Mouse (Mus musculus): Measurements from ENCODE around the gene Npff.

The Npff gene

DNA sequence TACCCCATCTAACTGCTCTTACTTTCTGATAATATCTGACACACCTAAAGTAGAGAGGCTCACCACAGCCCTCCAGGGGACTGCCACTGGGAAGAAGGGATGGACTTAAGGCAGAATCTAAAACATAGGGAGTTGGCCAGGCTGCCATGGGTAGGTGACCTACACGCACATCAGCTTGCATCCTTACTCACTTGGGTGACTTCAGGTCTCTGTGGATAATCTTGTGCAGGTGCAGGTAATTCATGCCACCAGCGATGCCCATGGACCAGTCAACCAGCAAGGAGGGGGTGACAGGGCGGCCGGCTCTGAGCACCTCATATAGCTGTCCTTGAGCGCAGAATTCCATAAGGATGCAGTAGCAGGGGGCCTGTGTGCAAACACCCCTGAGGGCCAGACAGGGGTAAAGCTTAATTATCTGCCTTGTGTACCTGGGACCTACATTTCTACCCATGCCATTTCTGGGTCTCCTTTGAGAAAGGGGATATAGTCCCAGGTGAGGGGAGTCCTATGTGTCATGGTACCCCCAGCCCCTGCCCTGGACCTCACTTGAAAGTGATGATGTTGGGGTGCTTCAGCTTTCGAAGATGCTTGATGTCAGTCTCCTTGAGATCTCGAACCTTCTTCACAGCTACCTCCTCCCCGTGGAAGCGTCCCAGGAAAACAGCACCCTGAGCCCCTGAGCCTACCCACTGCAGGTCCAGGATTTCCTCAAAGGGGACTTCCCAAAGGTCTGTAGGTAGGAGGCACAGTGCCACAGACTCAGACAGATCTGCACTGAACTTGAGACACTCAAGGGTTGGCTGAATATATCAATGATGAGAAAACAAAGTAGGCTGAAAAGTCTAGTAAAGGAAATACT, 20.6 kb downstream of the Npff start:
- DNase-seq (ENCODE audit: low spot score in 2 of 2) = no peak

DNA sequence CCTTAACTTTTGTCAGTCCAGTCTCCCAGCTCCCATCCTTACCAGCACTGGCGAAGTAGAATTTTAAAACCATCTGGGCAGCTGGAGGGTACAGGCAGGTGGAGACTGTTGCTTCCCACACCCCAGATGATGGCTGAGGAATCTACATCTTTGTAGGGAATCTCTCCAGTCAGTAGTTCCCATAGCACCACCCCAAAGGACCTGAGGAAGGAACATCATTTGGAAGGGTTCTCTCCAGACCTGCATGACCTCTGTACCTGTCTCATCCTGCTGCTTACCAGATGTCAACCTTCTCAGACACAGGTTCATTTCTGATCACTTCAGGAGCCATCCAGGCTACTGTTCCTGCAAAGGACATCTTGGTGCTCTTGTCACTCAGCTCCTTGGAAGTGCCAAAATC, 21.3 kb downstream of the Npff start, which contains the start of gene Gm10337:
Gene Gm10337, plus strand, starts transcription at position 276 of the 400 bp plus-strand sequence.
- no peak for DNase-seq (ENCODE audit: low spot score in 2 of 2)

DNA sequence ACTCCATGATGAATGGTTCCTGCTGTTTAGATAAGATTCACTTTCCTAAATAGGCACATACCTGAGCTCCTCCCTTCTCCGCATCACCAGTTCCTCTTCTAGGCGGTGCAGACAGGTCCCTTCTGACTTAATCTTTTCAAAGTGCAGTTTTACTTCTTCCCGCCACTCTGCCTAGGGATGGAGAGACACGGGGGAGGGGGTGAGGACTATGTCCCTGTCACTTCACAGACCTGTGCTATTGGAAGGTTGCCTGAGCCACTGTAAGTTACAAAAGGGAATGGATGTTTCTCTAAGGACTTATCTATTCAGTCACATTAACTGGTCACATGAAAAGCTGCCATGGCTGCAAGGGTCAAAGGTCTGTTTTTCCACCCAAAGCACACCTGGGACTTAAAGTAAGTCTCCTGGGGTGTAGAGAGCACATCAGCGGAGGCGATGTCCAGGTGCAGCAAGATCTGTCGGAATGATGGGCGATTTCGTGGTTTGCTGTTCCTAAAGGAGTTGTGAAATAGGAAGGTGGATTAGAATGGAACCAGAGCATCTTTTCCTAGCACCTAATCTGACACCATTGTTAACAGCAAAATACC, 22.4 kb downstream of the Npff start:
- no peak for DNase-seq (ENCODE audit: low spot score in 2 of 2)

DNA sequence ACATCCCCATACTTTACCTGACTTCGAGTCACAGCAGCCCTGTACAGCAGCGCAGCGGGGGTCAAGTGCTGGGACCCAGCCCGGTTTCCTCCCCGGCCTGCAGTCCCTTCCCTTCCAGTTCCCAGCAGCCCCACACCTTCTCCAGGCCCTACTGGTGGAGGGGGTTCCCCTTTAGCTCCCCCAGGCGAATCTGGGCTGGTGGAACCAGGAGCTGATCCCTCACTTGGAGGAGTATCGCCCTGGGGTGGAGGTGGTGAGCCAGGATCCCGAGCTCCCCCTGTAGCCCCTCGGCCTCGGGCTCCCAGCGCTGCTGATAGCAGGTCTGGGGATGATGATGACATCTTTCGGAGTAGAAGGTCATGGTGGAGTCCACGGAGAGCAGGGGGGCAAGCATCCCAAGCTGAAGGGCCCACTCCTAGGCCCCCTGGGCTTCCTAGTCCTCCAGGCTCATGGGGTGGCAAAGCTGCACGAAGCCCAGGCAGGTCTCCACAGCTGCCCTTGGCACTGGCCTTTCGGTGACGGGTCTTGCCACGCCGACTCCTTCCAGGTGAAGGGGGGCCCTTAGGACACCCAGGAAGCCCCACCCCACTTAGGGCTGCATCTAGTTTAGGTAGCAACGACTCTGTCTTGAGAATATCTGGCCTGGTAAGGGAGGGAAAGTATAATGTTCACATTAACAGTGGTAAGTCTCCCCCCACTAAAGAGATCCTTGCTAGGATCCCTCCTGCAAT, 23.5 kb downstream of the Npff start:
- DNase-seq (ENCODE audit: low spot score in 2 of 2) = no peak

DNA sequence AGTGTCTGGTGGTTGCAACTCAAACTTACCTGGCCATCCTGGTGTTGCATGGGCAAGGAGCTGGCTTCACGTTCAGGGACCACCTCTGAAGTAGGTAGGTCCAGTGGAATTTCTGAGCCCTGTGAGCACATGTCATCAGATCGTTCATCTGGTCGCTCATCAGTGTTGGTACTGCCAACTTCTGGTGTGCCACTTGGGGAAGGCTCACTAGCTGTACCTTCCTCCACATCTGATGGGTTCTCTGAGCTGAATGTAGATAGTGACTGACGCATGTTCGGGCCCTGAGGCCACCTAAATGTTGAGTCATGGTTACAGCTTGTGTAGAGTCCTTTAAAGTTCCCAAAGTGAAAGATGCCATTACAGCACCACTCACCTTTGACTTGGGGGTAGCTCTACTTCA, 24.3 kb downstream of the Npff start:
- no peak for DNase-seq (ENCODE audit: low spot score in 2 of 2)

DNA sequence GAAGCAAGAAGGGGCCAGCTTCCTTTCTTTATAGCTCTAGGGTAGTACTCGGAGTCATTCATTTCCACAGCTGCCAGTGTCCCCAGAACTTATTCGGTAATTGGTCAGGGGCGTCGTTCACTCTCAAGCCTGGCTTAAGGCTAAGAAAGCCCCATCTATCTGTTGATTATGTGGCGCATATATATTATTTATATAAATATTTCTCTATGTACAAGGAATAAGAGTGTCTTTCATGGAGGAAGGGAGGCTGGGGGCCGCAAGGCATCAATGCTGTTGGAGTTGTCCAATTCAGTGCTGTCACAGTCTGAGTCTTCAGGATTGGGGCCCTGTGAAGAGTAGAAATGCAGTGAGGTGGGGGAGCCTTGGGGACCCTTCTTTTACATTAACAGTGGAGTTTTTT, 24.9 kb downstream of the Npff start:
- DNase-seq (ENCODE audit: low spot score in 2 of 2) = no peak

DNA sequence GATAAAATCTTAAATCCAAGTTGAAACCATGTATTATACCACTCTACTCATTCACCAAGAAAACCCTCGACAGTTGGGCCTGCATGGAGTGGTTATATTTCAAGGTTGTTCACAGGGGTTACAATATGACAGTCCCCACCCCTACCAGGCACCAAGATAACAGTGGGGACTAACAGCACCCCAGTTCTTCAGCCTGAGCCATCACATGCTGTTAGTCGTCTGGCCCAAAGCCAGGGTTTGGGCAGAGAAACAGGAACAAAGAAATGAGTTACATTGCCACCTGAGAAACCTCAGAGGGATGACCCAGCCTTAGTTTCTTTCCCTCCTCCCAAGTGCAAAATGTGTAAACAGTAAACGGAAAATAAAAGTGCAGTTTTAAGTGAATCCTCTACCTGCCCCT, 25.4 kb downstream of the Npff start:
- DNase-seq (ENCODE audit: low spot score in 2 of 2) = no peak

DNA sequence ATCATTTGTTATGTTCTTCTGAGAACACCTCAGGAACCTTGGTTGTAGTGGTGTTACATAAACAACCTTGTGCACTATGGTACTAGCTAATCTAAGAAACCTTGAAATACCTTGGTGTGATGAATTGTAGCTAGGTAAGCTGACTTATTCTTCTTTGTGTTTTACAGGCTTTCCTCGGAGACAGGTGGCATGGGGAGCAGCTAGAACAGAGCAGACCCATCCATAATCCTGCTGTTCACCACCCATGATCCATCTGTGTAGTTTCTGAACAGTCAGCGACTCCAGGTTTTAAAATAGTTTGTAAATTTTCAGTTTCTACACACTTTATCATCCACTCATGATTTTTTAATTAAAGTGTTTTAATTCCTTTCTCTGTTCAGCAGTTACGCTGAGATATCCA, 26.4 kb downstream of the Npff start:
- no peak for DNase-seq (ENCODE audit: low spot score in 2 of 2)

DNA sequence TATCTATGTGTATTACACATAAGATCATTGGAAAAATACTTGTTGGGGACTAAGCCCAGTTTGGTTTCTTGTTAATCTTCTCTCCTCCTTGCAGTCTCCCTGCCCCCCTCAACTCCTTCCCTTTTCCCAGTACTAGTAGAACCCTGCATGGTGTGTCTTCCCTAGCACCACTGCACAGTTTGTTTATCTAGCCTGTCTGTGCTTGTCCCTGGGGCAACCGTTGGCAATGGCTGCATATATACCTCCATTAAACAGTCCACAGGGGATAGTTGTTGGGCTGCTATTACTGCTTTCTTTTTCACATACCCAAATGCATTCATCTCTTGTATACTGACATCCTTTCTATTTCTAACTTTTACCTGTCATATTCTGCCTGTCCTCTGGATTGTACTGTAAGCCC, 37.1 kb downstream of the Npff start:
- DNase-seq (ENCODE audit: low spot score in 2 of 2) = no peak

DNA sequence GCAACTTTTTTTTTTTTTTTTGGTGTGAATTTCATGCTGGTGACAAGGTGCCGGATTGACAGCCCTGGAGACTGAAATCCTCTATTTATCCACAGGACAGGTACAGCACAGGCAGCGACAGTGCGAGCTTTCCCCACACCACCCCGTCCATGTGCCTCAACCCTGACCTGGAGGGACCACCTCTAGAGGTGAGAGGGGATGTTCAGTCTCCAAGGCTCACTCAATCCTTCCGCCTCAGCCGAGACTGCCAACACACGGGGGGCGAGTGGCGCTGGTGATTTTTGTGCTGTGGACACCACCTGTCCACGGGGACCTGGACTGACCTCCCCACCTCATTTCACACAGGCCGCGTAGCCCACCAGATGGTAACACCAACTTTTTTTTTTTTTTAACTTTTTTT, 38.9 kb downstream of the Npff start:
- no peak for DNase-seq (ENCODE audit: low spot score in 2 of 2)

DNA sequence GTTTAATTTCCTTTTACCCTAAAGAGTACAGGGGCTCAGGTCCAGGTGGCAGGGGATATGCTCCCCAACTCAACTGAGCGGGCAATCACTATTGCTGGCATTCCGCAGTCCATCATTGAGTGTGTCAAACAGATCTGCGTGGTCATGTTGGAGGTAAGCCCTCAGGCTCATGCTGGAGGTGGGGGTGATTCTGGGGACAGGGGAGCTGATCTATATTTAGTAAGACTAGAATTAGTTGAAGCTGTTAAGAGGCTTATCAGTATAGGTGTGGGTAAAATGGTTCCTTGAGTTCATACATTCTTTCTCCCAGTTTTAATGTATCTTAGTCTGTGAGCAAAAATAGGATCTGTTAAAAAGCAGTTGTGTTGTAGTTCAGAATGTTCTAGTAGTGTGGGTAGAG, 41.6 kb downstream of the Npff start:
- no peak for DNase-seq (ENCODE audit: low spot score in 2 of 2)

DNA sequence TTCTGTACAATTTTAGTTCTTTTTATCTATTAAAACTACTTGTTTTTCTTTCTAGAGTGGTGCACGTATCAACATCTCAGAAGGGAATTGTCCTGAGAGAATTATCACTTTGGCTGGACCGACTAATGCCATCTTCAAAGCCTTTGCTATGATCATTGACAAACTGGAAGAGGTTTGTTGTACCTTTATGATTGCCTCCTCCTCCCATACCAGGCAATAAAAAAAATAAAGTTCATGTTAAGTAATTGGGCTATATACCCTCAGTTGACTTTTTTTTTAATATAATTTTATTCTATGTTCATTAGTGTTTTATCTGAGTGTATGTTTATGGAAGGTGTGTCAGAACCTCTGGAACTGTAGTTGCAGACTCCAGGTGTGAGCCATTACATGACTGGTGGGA, 50.2 kb downstream of the Npff start:
- no peak for DNase-seq (ENCODE audit: low spot score in 2 of 2)

Data from left cerebral cortex, adult 9 months (tissue).